Mouse (Mus musculus) forebrain, embryonic 13.5 days (tissue): ENCODE measurements around the gene Olfr1278. TPM values are rescaled to one million over a fixed set of nuclear protein-coding genes. Genes with fewer than 3 reads are reported as not detected.
"Not testable (repeated sequence)": the region's sequence is repeated elsewhere in the genome, so short reads cannot be mapped to it uniquely, and the experiment has no call there.

ENCODE experiments used
- ATAC-seq: fragments of 200-750 bp; cut with Nextera tagmentation; 2 replicates; pipeline ENCODE4 v1.8.0; 2017
- H3K27ac ChIP-seq: fragments of 300-500 bp; sonication (generic); 2 replicates; pipeline ENCODE4 v1.5.1; 2015; ENCODE audit warnings: inconsistent platforms, mild to moderate bottlenecking, moderate library complexity
- H3K27me3 ChIP-seq: fragments of 300-500 bp; sonication (generic); 2 replicates; pipeline ENCODE4 v1.6.1; 2015; ENCODE audit warnings: mild to moderate bottlenecking, inconsistent platforms
- H3K36me3 ChIP-seq: fragments of 300-500 bp; sonication (generic); 2 replicates; pipeline ENCODE4 v1.6.1; 2015; ENCODE audit warnings: mild to moderate bottlenecking, inconsistent platforms; ENCODE audit not compliant: poor library complexity, severe bottlenecking
- H3K4me1 ChIP-seq: fragments of 300-500 bp; sonication (generic); 2 replicates; pipeline ENCODE4 v1.6.1; 2015; ENCODE audit warnings: inconsistent platforms
- H3K4me2 ChIP-seq: fragments of 300-500 bp; sonication (generic); 2 replicates; pipeline ENCODE4 v1.6.1; 2015; ENCODE audit warnings: inconsistent platforms, mild to moderate bottlenecking, moderate library complexity
- H3K4me3 ChIP-seq: fragments of 300-500 bp; sonication (generic); 2 replicates; pipeline ENCODE4 v1.5.1; 2015; ENCODE audit warnings: mild to moderate bottlenecking, inconsistent platforms
- H3K9ac ChIP-seq: fragments of 300-500 bp; sonication (generic); 2 replicates; pipeline ENCODE4 v1.6.1; 2015; ENCODE audit warnings: mild to moderate bottlenecking, inconsistent platforms
- H3K9me3 ChIP-seq: fragments of 300-500 bp; sonication (generic); replicated peaks from 2 replicates; pipeline ENCODE4 v1.6.1; 2016; ENCODE audit warnings: inconsistent platforms
- WGBS: fragments of 180-500 bp; shearing (Covaris S2); methylation state at CpG from one replicate; pipeline ENCODE4 v1.1.7; 2015; 5-methylcytosine and 5-hydroxymethylcytosine counted together
- polyA plus RNA-seq: library from polyadenylated mRNA; unstranded; fragments of >200 nt; fragmentation: Nextera tagmentation; extraction: Ambion mirVana; gene quantifications from 2 replicates; pipeline ENCODE4 v1.2.1, GENCODE M21; 2015

The Olfr1278 gene
- polyA plus RNA-seq: not detected in 2 replicates

DNA sequence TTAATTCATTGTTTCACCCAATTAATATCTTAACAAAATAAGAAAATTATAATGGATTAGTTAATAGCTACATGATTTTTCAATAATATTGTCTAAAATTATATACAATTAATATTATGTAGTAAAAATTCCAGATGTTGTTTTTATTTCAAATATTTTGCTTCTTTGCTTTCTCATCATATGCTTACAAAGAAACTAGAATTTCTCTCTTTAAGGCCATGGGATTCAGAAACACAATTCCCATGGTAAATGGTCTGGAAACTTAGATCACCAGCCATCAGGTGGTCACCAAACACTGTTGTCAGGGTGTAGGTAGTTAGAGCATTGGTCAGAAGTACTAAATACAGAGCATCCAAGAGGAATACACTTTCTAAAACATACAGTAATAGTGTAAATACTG, at the start of gene Olfr1278:
Gene Olfr1278 (plus strand): TSS at position 301 of the 400 bp plus-strand sequence.
- Histone ChIP-seq H3K27ac (no peak within 1 kb of the TSS), H3K9ac (no peak within 1 kb of the TSS), H3K36me3 (no peaks in the 10 kb centered on the region), H3K9me3 (no peaks in the 10 kb centered on the region), H3K4me3 (no peak within 1 kb of the TSS), H3K4me2 (no peak within 1 kb of the TSS), H3K4me1 (no peaks in the 10 kb centered on the region), H3K27me3 (no peaks in the 10 kb centered on the region)
- no peak for ATAC-seq

DNA sequence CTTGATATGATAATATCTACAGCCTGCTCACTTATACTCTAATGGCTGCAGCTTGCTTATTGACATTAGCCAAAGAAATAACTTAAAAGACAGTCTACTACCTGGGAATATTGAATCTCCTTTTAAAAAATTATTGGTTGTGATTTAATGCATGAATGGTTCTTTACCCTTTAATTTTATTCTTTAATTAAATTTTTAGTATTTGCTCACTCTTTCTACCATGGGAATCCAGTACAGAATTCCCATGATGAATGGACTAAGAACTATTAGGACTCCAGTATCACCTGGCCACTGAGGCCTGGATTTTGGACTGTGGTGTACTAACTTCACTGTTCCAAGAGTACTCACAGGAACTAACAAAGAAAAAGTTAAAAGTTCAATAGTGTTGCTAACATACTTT, 35.7 kb upstream of the Olfr1278 start, which contains the start of gene Olfr1276:
Gene Olfr1276 (plus strand): TSS at position 301 of the 400 bp plus-strand sequence.
- H3K4me1 ChIP-seq: no peaks in the 10 kb centered on the region
- H3K4me2 ChIP-seq: no peak within 1 kb of the TSS
- no peak within 1 kb of the TSS for H3K4me3 ChIP-seq
- no peaks in the 10 kb centered on the region for H3K36me3 ChIP-seq
- H3K9ac ChIP-seq: no peak within 1 kb of the TSS
- H3K27me3 ChIP-seq: no peaks in the 10 kb centered on the region
- no peak within 1 kb of the TSS for H3K27ac ChIP-seq
- H3K9me3 ChIP-seq: no peaks in the 10 kb centered on the region
- no peak for ATAC-seq

DNA sequence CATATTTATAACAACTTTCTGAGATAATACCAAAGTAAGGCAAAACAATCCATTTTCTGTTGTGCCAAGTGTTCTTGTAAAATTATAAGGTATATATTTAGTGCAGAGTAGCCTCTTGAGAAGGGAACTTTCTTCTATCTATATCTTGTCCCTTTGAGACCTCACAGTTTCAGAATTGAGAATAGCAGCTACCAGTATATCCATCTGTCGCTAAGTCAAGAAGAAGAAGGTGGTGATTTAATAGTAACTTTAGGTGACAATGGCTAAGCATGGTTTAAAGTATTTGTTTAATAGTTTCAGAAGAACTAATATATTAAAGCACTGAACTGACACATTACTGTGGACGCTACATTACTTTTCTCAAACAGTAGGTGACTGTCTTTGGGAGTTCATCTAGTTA, 15.9 kb upstream of the Olfr1278 start, which contains the start of gene Olfr1277:
Gene Olfr1277 (minus strand): TSS at position 101 of the 400 bp plus-strand sequence.
- Histone ChIP-seq H3K9ac (no peak within 1 kb of the TSS), H3K27me3 (no peaks in the 10 kb centered on the region), H3K4me3 (no peak within 1 kb of the TSS), H3K27ac (no peak within 1 kb of the TSS), H3K36me3 (no peaks in the 10 kb centered on the region), H3K4me2 (no peak within 1 kb of the TSS), H3K4me1 (no peaks in the 10 kb centered on the region), H3K9me3 (no peaks in the 10 kb centered on the region)
- no peak for ATAC-seq
- WGBS: 89% methylated on average over 2 of the region's 2 CpGs

DNA sequence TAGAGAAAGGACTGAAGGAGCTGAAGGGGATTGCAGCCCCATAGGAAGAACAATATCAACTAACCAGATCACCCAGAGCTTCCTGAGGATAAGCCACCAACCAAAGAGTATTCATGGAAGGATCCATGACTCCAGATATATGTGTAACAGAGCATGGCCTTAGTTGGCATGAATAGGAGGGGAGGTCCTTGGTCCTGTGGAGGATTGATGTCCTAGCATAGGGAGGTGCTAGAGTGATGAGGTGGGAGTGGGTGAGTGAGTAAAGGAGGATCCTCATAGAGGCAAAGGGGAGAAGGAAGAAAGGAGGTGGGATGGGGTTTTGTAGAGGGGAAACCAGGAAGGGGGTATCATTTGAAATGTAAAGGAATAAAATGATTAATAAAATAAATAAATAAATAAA, 8.6 kb downstream of the Olfr1278 start:
- Histone ChIP-seq H3K4me2 (no peak overlapping the region), H3K4me3 (no peak overlapping the region), H3K9me3 (no peaks in the 10 kb centered on the region), H3K4me1 (no peaks in the 10 kb centered on the region), H3K36me3 (no peaks in the 10 kb centered on the region), H3K27me3 (no peaks in the 10 kb centered on the region), H3K9ac (no peak overlapping the region), H3K27ac (no peak overlapping the region)
- ATAC-seq: no peak

DNA sequence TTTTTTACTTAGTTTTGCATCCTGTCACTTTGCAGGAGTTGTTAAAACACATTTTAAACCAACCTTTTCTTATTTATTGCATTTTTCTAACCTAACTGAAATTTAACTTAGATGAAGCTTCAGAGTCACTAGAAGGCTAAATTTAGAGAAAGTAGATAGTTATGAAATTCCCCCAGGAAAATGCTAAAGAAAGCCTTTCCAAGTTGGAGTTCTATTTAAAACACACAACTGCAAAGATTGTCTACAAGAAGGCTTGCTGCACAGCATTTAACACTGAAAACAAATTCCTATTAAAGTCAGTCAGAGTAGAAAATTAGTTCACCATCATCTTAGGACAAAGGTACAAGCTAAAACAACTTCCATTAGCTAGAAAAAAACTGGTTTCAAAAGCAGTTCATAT, 10.4 kb downstream of the Olfr1278 start, which contains the start of gene Olfr1279:
Gene Olfr1279 (plus strand): TSS at position 262 of the 400 bp plus-strand sequence.
- no peak within 1 kb of the TSS for H3K4me2 ChIP-seq
- H3K4me3 ChIP-seq: no peak within 1 kb of the TSS
- H3K4me1 ChIP-seq: no peaks in the 10 kb centered on the region
- no peak within 1 kb of the TSS for H3K9ac ChIP-seq
- H3K27me3 ChIP-seq: no peaks in the 10 kb centered on the region
- ATAC-seq: no peak
- H3K36me3 ChIP-seq: no peaks in the 10 kb centered on the region
- H3K27ac ChIP-seq: no peak within 1 kb of the TSS
- no peaks in the 10 kb centered on the region for H3K9me3 ChIP-seq

DNA sequence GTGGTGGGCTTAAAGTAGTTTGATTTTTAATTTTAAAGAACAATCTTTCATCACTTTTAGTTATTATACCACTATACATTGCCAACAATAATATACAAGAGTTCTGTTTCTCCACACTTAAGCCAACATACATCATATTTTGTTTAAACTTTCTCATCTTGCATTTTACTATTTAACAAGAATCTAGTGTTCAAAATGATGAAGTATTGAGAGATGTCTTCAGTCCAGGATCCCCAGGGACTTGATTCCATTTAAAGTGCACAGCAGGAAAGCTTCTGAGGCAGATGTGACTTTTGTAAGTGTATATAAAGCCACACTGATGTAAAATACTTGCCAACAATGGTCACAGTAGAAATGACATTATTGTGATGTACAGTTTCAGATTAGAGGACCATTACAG, 23.8 kb downstream of the Olfr1278 start, which contains the start of gene Olfr1280:
Gene Olfr1280 (plus strand): TSS at position 301 of the 400 bp plus-strand sequence.
- Histone ChIP-seq H3K4me3 (no peak within 1 kb of the TSS), H3K27me3 (no peaks in the 10 kb centered on the region), H3K36me3 (no peaks in the 10 kb centered on the region), H3K9me3 (no peaks in the 10 kb centered on the region), H3K9ac (no peak within 1 kb of the TSS), H3K4me2 (no peak within 1 kb of the TSS), H3K4me1 (no peaks in the 10 kb centered on the region), H3K27ac (no peak within 1 kb of the TSS)
- no peak for ATAC-seq

DNA sequence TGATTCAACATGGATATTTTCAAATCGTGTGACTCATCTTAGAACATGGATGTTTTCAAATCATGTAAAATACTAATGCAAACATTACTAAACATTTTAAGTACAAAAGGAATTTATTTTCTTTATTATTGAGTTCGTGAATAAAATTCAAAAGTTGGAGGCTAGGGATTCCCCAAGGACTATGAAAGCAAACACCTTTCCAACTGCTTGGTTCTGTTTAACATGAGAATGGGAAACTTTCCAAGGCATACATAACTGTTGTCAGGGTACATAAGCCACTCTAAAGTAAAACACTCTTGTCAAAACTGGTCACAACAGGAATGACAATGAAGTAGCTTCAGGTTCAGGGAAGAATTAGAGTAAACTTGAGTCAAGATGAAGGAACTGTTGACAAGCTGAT, 36.3 kb downstream of the Olfr1278 start, which contains the start of gene Olfr1281:
Gene Olfr1281 (plus strand): TSS at position 301 of the 400 bp plus-strand sequence.
- Histone ChIP-seq H3K4me2 (no peak within 1 kb of the TSS), H3K9ac (no peak within 1 kb of the TSS), H3K36me3 (no peaks in the 10 kb centered on the region), H3K27ac (no peak within 1 kb of the TSS), H3K4me1 (no peaks in the 10 kb centered on the region), H3K27me3 (no peaks in the 10 kb centered on the region), H3K9me3 (no peaks in the 10 kb centered on the region), H3K4me3 (no peak within 1 kb of the TSS)
- WGBS: 90% methylated on average over 2 of the region's 2 CpGs
- no peak for ATAC-seq

DNA sequence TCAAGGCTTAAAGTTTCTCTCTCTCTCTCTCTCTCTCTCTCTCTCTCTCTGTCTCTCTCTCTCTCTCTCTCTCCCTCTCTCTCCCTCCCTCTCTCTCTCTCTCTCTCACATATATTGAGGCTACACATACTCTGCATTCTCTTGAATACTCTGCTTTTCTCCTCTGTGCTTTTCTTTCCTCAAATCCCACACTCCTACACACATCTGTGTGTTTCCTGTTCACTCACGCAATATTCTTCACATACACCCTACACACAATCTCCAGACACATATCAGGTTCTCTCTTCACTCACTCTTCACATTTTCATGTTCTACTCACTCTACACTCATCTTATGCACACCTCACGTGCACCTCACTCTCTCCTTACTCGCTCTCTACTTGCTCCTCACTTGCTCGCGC, 43.8 kb downstream of the Olfr1278 start:
- not testable (repeated sequence) for H3K4me3 ChIP-seq, H3K4me2 ChIP-seq, H3K36me3 ChIP-seq, H3K9ac ChIP-seq, H3K27me3 ChIP-seq, H3K4me1 ChIP-seq, ATAC-seq, H3K27ac ChIP-seq, H3K9me3 ChIP-seq
- WGBS: 88% methylated on average over 5 of the region's 5 CpGs

DNA sequence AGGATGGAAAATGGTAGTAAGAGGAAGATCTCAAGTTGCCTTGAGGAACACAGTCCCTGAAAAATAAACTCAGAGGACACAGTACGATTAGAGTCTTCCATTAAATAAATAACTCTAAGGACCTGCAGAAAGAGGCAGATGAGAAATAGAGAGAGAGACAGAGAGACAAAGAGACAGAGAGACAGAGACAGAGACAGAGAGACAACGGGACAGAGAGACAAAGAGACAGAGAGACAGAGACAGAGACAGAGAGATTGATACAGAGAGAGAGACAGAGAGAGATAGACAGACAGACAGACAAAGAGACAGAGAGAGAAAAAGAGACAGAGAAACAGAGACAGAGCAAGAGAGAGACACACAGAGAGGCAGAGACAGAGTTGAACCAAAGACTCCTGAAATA, 46.0 kb downstream of the Olfr1278 start, which contains the start of gene Olfr1282:
Gene Olfr1282 (minus strand): TSS at position 101 of the 400 bp plus-strand sequence.
- Histone ChIP-seq H3K27me3 (no peaks in the 10 kb centered on the region), H3K4me1 (no peaks in the 10 kb centered on the region), H3K4me3 (no peak within 1 kb of the TSS), H3K27ac (no peak within 1 kb of the TSS), H3K9me3 (no peaks in the 10 kb centered on the region), H3K4me2 (no peak within 1 kb of the TSS), H3K36me3 (no peaks in the 10 kb centered on the region), H3K9ac (no peak within 1 kb of the TSS)
- WGBS: 90% methylated on average over 2 of the region's 2 CpGs
- ATAC-seq: no peak

Other genes starting within 250 kb of the Olfr1278 start
- gene Gm13941, start 184.2 kb upstream of the Olfr1278 start, polyA plus RNA-seq: not detected in 2 replicates
- not detected in 2 replicates for gene Gm15130, start 137.2 kb upstream of the Olfr1278 start, polyA plus RNA-seq
- gene 4930430A15Rik, start 60.5 kb upstream of the Olfr1278 start, polyA plus RNA-seq: not detected in 2 replicates
- not detected in 2 replicates for gene Olfr1275, start 54.9 kb upstream of the Olfr1278 start, polyA plus RNA-seq
- gene Olfr1276, start 35.6 kb upstream of the Olfr1278 start, polyA plus RNA-seq: not detected in 2 replicates
- not detected in 2 replicates for gene Olfr1277, start 16.0 kb upstream of the Olfr1278 start, polyA plus RNA-seq
- not detected in 2 replicates for gene Olfr1279, start 10.5 kb downstream of the Olfr1278 start, polyA plus RNA-seq
- gene Olfr1280, start 23.9 kb downstream of the Olfr1278 start, polyA plus RNA-seq: not detected in 2 replicates
- not detected in 2 replicates for gene Olfr1281, start 36.4 kb downstream of the Olfr1278 start, polyA plus RNA-seq
- gene Olfr1282, start 45.9 kb downstream of the Olfr1278 start, polyA plus RNA-seq: not detected in 2 replicates
- not detected in 2 replicates for gene Olfr1283, start 76.7 kb downstream of the Olfr1278 start, polyA plus RNA-seq
- gene Olfr1284, start 85.4 kb downstream of the Olfr1278 start, polyA plus RNA-seq: not detected in 2 replicates
- gene Olfr1286, start 133.0 kb downstream of the Olfr1278 start, polyA plus RNA-seq: not detected in 2 replicates
- not detected in 2 replicates for gene Olfr1287, start 159.0 kb downstream of the Olfr1278 start, polyA plus RNA-seq
- not detected in 2 replicates for gene Olfr1288, start 184.0 kb downstream of the Olfr1278 start, polyA plus RNA-seq
- not detected in 2 replicates for gene Olfr1289, start 190.7 kb downstream of the Olfr1278 start, polyA plus RNA-seq
- gene Olfr1290, start 203.7 kb downstream of the Olfr1278 start, polyA plus RNA-seq: not detected in 2 replicates
- not detected in 2 replicates for gene Olfr1291-ps1, start 207.0 kb downstream of the Olfr1278 start, polyA plus RNA-seq
- not detected in 2 replicates for gene Olfr1293-ps, start 235.1 kb downstream of the Olfr1278 start, polyA plus RNA-seq